Comparison of ENCODE assay signal across 10 mouse cellular contexts in the genomic region with DNA sequence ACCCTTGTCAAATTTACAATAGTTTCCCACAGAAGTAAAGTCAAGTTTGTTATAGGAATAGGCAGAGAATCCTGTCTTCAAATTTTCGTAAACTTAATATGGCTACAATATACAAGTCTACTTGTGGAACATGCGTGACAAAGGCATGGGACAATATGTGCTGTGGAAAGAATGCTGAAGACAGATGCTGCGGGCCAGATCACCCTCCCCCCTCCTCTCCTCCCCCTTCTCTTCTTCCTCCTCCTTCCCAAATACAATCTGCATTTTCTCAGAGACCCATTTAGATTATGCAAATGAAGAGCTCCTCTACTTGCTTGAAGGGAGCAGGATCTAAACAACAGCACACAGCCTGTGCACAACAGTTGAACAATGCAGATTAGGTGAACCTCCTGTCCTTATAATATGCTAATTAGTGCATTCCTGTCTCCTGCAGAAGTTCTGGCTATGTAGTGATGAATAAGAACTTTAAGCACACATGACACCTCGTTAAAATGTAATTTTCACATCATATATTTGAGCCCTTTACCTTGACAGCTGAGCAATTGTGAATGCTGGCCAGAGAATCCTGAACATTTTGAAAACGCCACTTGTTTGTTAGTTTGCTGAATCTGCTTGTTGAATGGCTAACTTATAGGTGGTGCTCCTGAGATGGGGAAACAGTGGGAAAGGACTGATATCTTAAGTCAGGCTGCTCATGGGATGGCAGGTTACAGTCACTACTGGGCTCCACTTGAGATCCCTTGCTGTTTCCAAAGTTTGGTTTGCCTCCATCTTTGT.
DNase-seq lines count a peak whose midpoint lies in the region; ATAC-seq and TF ChIP-seq lines count a peak whose summit lies in the region.
"Had no signal": no experiment of that assay in that cellular context is flagged by ENCODE, and none has a peak within 500 bp of the region (broad histone marks: within the 10 kb centered on the region; RNA-seq: fewer than 3 reads in every experiment).

No protein-coding gene starts in this region.

- peak; percentile 65 for TF ChIP-seq EP300 in ES-Bruce4 (IDR thresholded peaks at IDR 0.05; ENCODE audit: insufficient read depth, low read depth, low read length)

- 49% methylated on average over 5 of the region's 5 CpGs for WGBS in heart, embryonic 11.5 days (ENCODE audit: insufficient replicate concordance)
- 19% methylated on average over 5 of the region's 5 CpGs for WGBS in forebrain, embryonic 15.5 days
- 28% methylated on average over 5 of the region's 5 CpGs for WGBS in midbrain, embryonic 10.5 days

- H3K4me2 ChIP-seq in heart, embryonic 11.5 days = peak overlapping the region; percentile 48
- H3K4me2 ChIP-seq in forebrain, embryonic 15.5 days (replicated peaks) = no peak overlapping the region

- intact Hi-C loops in heart, postnatal 25 days (cut with DNase I) = no loop called here

- no peak for ATAC-seq in heart, embryonic 11.5 days (replicated peaks; ENCODE audit: insufficient number of reproducible peaks, low FRiP score, low TSS enrichment)
- 0 out of 2 replicates have a peak, but pooled peaks have one; percentile 64 for ATAC-seq in forebrain, embryonic 15.5 days (replicated peaks)

- H3K27me3 ChIP-seq in heart, embryonic 11.5 days (ENCODE audit: control insufficient read depth, insufficient read depth, low read length) = no peaks in the 10 kb centered on the region
- no peaks in the 10 kb centered on the region for H3K27me3 ChIP-seq in ES-Bruce4 (ENCODE audit: control insufficient read depth, insufficient read depth, low read length, poor library complexity, severe bottlenecking)
- no peaks in the 10 kb centered on the region for H3K27me3 ChIP-seq in forebrain, embryonic 15.5 days
- H3K27me3 ChIP-seq in midbrain, embryonic 10.5 days (ENCODE audit: low read depth, poor library complexity, severe bottlenecking) = no peaks in the 10 kb centered on the region

- no peak overlapping the region for H3K27ac ChIP-seq in heart, embryonic 11.5 days (ENCODE audit: low read depth, low read length)
- peak overlapping the region; percentile 72; the same call in 1 of the 2 replicates for H3K27ac ChIP-seq in ES-Bruce4 (ENCODE audit: insufficient read depth, low read length)
- H3K27ac ChIP-seq in forebrain, embryonic 15.5 days (replicated peaks) = no peak overlapping the region
- H3K27ac ChIP-seq in midbrain, embryonic 10.5 days (replicated peaks) = peak overlapping the region; percentile 65

- no peak overlapping the region for H3K4me3 ChIP-seq in heart, embryonic 11.5 days (ENCODE audit: low read depth, low read length)
- no peak overlapping the region for H3K4me3 ChIP-seq in ES-Bruce4 (ENCODE audit: low read depth, low read length)
- no peak overlapping the region for H3K4me3 ChIP-seq in forebrain, embryonic 15.5 days
- peak overlapping the region; percentile 5 for H3K4me3 ChIP-seq in midbrain, embryonic 10.5 days

- 0 out of 2 replicates have a peak, but pooled peaks cover 3% of the 10 kb centered on the region for H3K9me3 ChIP-seq in heart, embryonic 11.5 days (replicated peaks; ENCODE audit: control insufficient read depth, low read length)
- H3K9me3 ChIP-seq in ES-Bruce4 (replicated peaks; ENCODE audit: control insufficient read depth, insufficient read depth, low read length, poor library complexity, severe bottlenecking) = no peaks in the 10 kb centered on the region
- H3K9me3 ChIP-seq in forebrain, embryonic 15.5 days = no peaks in the 10 kb centered on the region
- H3K9me3 ChIP-seq in midbrain, embryonic 10.5 days (replicated peaks) = 0 out of 2 replicates have a peak, but pooled peaks cover 3% of the 10 kb centered on the region

- no peak overlapping the region for H3K9ac ChIP-seq in heart, embryonic 11.5 days (ENCODE audit: low read depth, low read length)
- no peak overlapping the region for H3K9ac ChIP-seq in ES-Bruce4 (ENCODE audit: low read depth, poor library complexity, severe bottlenecking)
- no peak overlapping the region for H3K9ac ChIP-seq in forebrain, embryonic 15.5 days (replicated peaks)

- no peak for DNase-seq in heart, postnatal 25 days (ENCODE audit: low spot score)
- DNase-seq in midbrain, embryonic 10.5 days (ENCODE audit: low spot score) = no peak
- DNase-seq in gastrocnemius, adult 8-10 months (ENCODE audit: low spot score in 2 of 2) = no peak
- DNase-seq in adrenal gland, postnatal 10 days = no peak
- no peak for DNase-seq in thymus, postnatal 0 days (ENCODE audit: low spot score)
- DNase-seq: cerebellum, adult 11-12 months; kidney, adult 11 months had no signal

- H3K4me1 ChIP-seq in heart, embryonic 11.5 days (ENCODE audit: control insufficient read depth, insufficient read depth, low read length) = no peaks in the 10 kb centered on the region
- H3K4me1 ChIP-seq in ES-Bruce4 (ENCODE audit: control insufficient read depth, insufficient read depth, low read length) = no peaks in the 10 kb centered on the region
- peaks cover 16% of the 10 kb centered on the region for H3K4me1 ChIP-seq in forebrain, embryonic 15.5 days
- H3K4me1 ChIP-seq in midbrain, embryonic 10.5 days = peaks cover 22% of the 10 kb centered on the region

- no peak for TF ChIP-seq POLR2A in ES-Bruce4 (IDR thresholded peaks at IDR 0.05; ENCODE audit: insufficient read depth, low read length)

- no peaks in the 10 kb centered on the region for H3K36me3 ChIP-seq in heart, embryonic 11.5 days (ENCODE audit: control insufficient read depth, insufficient read depth, low read length)
- no peaks in the 10 kb centered on the region for H3K36me3 ChIP-seq in ES-Bruce4 (ENCODE audit: control insufficient read depth, insufficient read depth, low read length, poor library complexity, severe bottlenecking)
- no peaks in the 10 kb centered on the region for H3K36me3 ChIP-seq in forebrain, embryonic 15.5 days
- no peaks in the 10 kb centered on the region for H3K36me3 ChIP-seq in midbrain, embryonic 10.5 days

- TF ChIP-seq CTCF in ES-Bruce4 (IDR thresholded peaks at IDR 0.05; ENCODE audit: low read depth, low read length) = no peak

Comparison
In these comparisons a context has a peak if more than half of its experiments do, and no peak if none do; other contexts are left out.
1. H3K27ac ChIP-seq: peak in ES-Bruce4 (single experiment) and midbrain, embryonic 10.5 days (single experiment); none in heart, embryonic 11.5 days (single experiment) and forebrain, embryonic 15.5 days (single experiment).